ENCODE assay signal across 19 mouse cellular contexts in the genomic region with DNA sequence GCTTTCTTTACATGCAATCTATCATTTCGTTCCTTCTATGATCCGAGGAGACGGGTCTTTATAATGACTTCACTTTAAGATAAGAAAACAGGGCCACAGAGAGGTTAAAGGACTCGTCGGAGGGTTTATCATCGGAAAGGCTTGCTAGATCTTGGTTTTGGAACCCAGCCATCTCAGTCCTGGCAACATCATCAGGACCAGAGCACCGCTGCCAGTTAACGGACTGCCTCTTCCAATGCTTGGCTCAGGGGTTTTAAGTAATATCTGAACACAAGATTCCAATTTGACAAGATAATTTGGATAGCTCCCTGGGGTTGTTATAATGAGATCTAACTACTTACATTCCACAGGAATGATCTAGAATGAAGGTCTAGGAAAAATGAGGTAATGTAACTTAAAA. TPM values are rescaled to one million over a fixed set of nuclear protein-coding genes. Genes with fewer than 3 reads are reported as not detected.
DNase-seq lines count a peak whose midpoint lies in the region.
"Had no signal": no experiment of that assay in that cellular context is flagged by ENCODE, and none has a peak within 500 bp of the region (broad histone marks: within the 10 kb centered on the region; RNA-seq: fewer than 3 reads in every experiment).

No protein-coding gene starts in this region.

- DNase-seq in cerebellum, postnatal 14 days, result peak; percentile 79 to 82
- no peak for DNase-seq in cerebellum, adult 9-10 months
- peak; percentile 32 to 46 for DNase-seq in layer of hippocampus, postnatal 10 days (ENCODE audit: low spot score in 2 of 2)
- DNase-seq in layer of hippocampus, postnatal 36 days, result no peak
- peak; percentile 19 for DNase-seq in right cerebral cortex, postnatal 4 days
- no peak for DNase-seq in right cerebral cortex, postnatal 25 days
- DNase-seq in skeletal muscle tissue, adult 2 months (ENCODE audit: low read depth, low spot score), result peak; percentile 57
- DNase-seq in frontal cortex, adult 2 months (ENCODE audit: extremely low spot score in 1 of 2, low spot score in 1 of 2), result no peak
- DNase-seq: adrenal gland, adult 8-10 months; cerebellum, adult 11-12 months; gastrocnemius, postnatal 25 days; heart, adult 11 months; kidney, adult 9 months; kidney, postnatal 10 days; lung, adult 18-20 months; lung, postnatal 10 days; spleen, adult 18-20 months; thymus, adult 2 months; thymus, postnatal 36 days had no signal

RNA-seq across cellular contexts. Expression of a gene that starts 45.0 kb away (rescaled TPM):
- total RNA-seq in layer of hippocampus, postnatal 10 days (2021), result 10 to 100 TPM; 28.0 to 29.1 TPM
- total RNA-seq in layer of hippocampus, postnatal 36 days (2021), result 10 to 100 TPM; 32.8 to 38.8 TPM
- polyA plus RNA-seq in frontal cortex, adult 2 months (2012; rRNA removed), result 13.2 and 15.0 TPM in 2 replicates

Comparison
In these comparisons a context has a peak if more than half of its experiments do, and no peak if none do; other contexts are left out.
1. DNase-seq: peak in cerebellum, postnatal 14 days (2 of 2), layer of hippocampus, postnatal 10 days (2 of 2), right cerebral cortex, postnatal 4 days (single experiment) and skeletal muscle tissue, adult 2 months (single experiment); none in cerebellum, adult 9-10 months (single experiment), layer of hippocampus, postnatal 36 days (0 of 2), right cerebral cortex, postnatal 25 days (single experiment) and frontal cortex, adult 2 months (0 of 2).